Mouse (Mus musculus): ENCODE measurements around the gene Gm21988.

DNA sequence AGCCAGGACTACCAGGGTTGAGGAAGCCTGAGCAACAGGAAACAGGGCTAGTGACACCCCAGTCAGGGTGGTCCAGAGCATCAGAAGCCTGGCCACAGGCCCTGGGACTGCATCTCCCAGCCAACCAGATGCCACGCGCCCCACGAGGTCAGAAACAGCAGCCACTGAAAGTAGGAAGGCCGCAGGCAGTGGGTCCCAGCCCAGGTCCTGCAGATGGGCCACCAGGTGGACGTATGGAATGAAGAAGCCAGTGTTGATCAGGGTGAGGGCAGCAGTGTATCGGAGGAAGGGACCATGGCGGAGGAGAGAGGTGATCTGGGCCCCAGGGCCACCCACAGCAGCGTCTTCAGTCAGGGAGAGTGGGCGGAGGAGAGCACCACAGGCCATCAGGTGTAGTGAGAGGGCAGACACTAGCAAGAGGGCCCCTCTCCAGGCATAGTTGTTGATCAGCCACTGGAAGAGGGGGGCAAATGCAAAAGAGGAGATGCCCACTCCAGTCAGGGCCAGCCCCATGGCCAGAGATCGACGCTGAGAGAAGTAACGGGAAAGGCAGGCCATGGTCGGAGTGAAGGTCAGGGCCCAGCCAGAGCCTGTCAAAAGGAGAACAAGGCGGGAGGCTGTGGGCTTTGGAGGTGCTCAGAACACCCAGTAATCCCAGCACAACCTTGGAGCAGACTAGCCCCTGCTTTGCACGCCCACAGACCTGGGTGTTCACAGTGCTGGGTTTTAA, 20.7 kb downstream of the Gm21988 start:
- TF ChIP-seq POLR2A (IDR thresholded peaks at IDR 0.05; ENCODE audit: borderline replicate concordance, insufficient read depth, low read length) (no peak), CTCF (IDR thresholded peaks at IDR 0.05; ENCODE audit: borderline replicate concordance, insufficient read depth, low read depth, low read length) (no peak)
